Mouse (Mus musculus) intestine, postnatal 0 days (tissue): ENCODE data around the gene 1500009C09Rik. TPM values are rescaled to one million over a fixed set of nuclear protein-coding genes. Genes with fewer than 3 reads are reported as not detected.

ENCODE experiments used
- ATAC-seq: fragments of 200-750 bp; cut with Nextera tagmentation; 2 replicates; pipeline ENCODE4 v1.8.0; 2017; ENCODE audit warnings: mild to moderate bottlenecking, moderate TSS enrichment, moderate library complexity
- H3K27ac ChIP-seq: fragments of 300-500 bp; sonication (generic); 2 replicates; pipeline ENCODE4 v1.5.1; 2014; ENCODE audit warnings: mild to moderate bottlenecking, low read depth, low read length, moderate library complexity
- H3K27me3 ChIP-seq: fragments of 300-500 bp; sonication (generic); replicated peaks from 2 replicates; pipeline ENCODE4 v1.6.1; 2014; ENCODE audit warnings: low read length, mixed read lengths; ENCODE audit not compliant: control insufficient read depth, insufficient read depth
- H3K36me3 ChIP-seq: fragments of 300-500 bp; sonication (generic); 2 replicates; pipeline ENCODE4 v1.6.1; 2014; ENCODE audit warnings: mild to moderate bottlenecking, moderate library complexity; ENCODE audit not compliant: control insufficient read depth, insufficient read depth
- H3K4me1 ChIP-seq: fragments of 300-500 bp; sonication (generic); replicated peaks from 2 replicates; pipeline ENCODE4 v1.6.1; 2014; ENCODE audit warnings: antibody characterized with exemption, low read length, mixed read lengths; ENCODE audit not compliant: control insufficient read depth, insufficient read depth
- H3K4me2 ChIP-seq: fragments of 300-500 bp; sonication (generic); replicated peaks from 2 replicates; pipeline ENCODE4 v1.6.1; 2014; ENCODE audit warnings: low read depth, mild to moderate bottlenecking, moderate library complexity
- H3K4me3 ChIP-seq: fragments of 300-500 bp; sonication (generic); 2 replicates; pipeline ENCODE4 v1.5.1; 2014; ENCODE audit warnings: low read depth, low read length
- H3K9ac ChIP-seq: fragments of 300-500 bp; sonication (generic); 2 replicates; pipeline ENCODE4 v1.6.1; 2014; ENCODE audit warnings: mild to moderate bottlenecking, low read depth, low read length
- H3K9me3 ChIP-seq: fragments of 300-500 bp; sonication (generic); 2 replicates; pipeline ENCODE4 v1.6.1; 2016; ENCODE audit warnings: mixed run types; ENCODE audit not compliant: control insufficient read depth
- CTCF ChIP-seq: sonication (generic); IDR thresholded peaks from 2 replicates; pipeline ENCODE4 v1.5.1; 2016; ENCODE audit warnings: low read depth, mild to moderate bottlenecking, control low read depth, antibody characterized with exemption, moderate library complexity
- WGBS: fragments of 180-500 bp; shearing (Covaris S2); extraction: QIAGEN DNeasy Blood & Tissue Kit; methylation state at CpG from one replicate; pipeline ENCODE4 v1.1.7; 2014; 5-methylcytosine and 5-hydroxymethylcytosine counted together
- polyA plus RNA-seq: library from polyadenylated mRNA; unstranded; fragments of >200 nt; fragmentation: Nextera tagmentation; extraction: Ambion mirVana; gene quantifications from 2 replicates; pipeline ENCODE4 v1.2.1, GENCODE M21; 2015

The 1500009C09Rik gene
- polyA plus RNA-seq, 1 experiment from 2014 or later, result not detected

DNA sequence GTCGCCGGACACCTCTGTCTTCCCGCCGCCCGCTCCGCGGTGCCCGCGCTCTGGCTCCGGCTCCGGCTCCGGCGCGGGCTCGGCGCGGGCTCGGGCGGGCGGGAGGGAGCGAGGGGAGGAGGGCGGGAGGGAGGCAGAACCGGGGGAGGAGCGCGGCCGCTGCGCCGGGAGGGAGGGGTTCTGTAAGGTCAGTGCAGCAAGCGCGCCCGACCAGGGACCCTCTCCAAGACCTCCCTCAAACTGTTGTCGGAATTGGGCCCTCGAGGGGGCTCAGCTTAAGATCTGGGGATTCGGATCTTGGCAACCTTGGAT, 39.5 kb upstream of the 1500009C09Rik start, which contains the start of gene Shisa8:
Gene Shisa8, minus strand, starts transcription at position 64 of the 312 bp plus-strand sequence.
- Histone ChIP-seq H3K4me1 (no peaks in the 10 kb centered on the region), H3K4me3 (peak within 1 kb of the TSS; percentile 40), H3K36me3 (no peaks in the 10 kb centered on the region), H3K9ac (no peak within 1 kb of the TSS), H3K27ac (no peak within 1 kb of the TSS), H3K27me3 (peaks cover 71% of the 10 kb centered on the region), H3K4me2 (peak within 1 kb of the TSS; percentile 70), H3K9me3 (no peaks in the 10 kb centered on the region)
- ATAC-seq, result no peak
- WGBS, result under 1% methylated on average over 24 of the region's 34 CpGs
- no peak for TF ChIP-seq CTCF

DNA sequence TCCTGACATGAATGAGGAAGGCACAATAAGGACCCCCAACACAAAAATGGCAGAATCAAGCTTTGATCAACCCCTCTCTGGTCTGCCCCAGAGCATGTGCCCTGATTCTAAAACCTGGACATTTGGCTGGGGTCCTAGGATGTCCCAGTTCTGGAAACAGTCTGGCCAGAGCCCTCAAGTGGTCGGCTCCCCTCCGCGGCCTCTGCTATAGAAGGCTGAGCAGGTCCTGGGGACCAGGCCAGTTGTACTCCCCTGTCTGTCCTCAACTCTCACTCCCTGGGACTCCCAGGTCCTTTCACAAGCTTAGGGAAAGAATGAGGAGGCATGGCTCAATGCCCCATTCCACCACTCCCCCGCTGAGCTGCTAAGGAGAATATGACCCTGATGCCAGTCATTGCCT, 39.0 kb upstream of the 1500009C09Rik start:
- no peak for TF ChIP-seq CTCF
- no peak overlapping the region for H3K4me2 ChIP-seq
- H3K9me3 ChIP-seq, result no peaks in the 10 kb centered on the region
- H3K27me3 ChIP-seq, result peaks cover 71% of the 10 kb centered on the region
- no peak overlapping the region for H3K27ac ChIP-seq
- no peaks in the 10 kb centered on the region for H3K4me1 ChIP-seq
- H3K36me3 ChIP-seq, result no peaks in the 10 kb centered on the region
- WGBS, result 24% methylated on average over 4 of the region's 4 CpGs
- H3K9ac ChIP-seq, result no peak overlapping the region
- no peak for ATAC-seq
- no peak overlapping the region for H3K4me3 ChIP-seq

- no peak for TF ChIP-seq CTCF
- Histone ChIP-seq H3K9me3 (no peaks in the 10 kb centered on the region), H3K9ac (no peak overlapping the region), H3K27ac (no peak overlapping the region), H3K36me3 (no peaks in the 10 kb centered on the region), H3K27me3 (peaks cover 68% of the 10 kb centered on the region), H3K4me2 (no peak overlapping the region), H3K4me3 (no peak overlapping the region), H3K4me1 (no peaks in the 10 kb centered on the region)
- 32% methylated on average over 11 of the region's 11 CpGs for WGBS
- ATAC-seq, result no peak
These were observed 36.7 kb upstream of the 1500009C09Rik start for GRCm38 (mm10) chr15:82215332-82216046.

- Histone ChIP-seq H3K36me3 (no peaks in the 10 kb centered on the region), H3K9me3 (no peaks in the 10 kb centered on the region), H3K4me2 (no peak overlapping the region), H3K9ac (no peak overlapping the region), H3K4me1 (no peaks in the 10 kb centered on the region), H3K27me3 (peaks cover 64% of the 10 kb centered on the region), H3K4me3 (no peak overlapping the region), H3K27ac (no peak overlapping the region)
- TF ChIP-seq CTCF, result no peak
- no peak for ATAC-seq
- whole genome bisulfite sequencing, result 64% methylated on average over 20 of the region's 20 CpGs
These were observed 35.9 kb upstream of the 1500009C09Rik start for GRCm38 (mm10) chr15:82216142-82216827.

GRCm38 (mm10) chr15:82217039-82217438, 35.2 kb upstream of the 1500009C09Rik start:
- Histone ChIP-seq H3K36me3 (no peaks in the 10 kb centered on the region), H3K4me3 (no peak overlapping the region), H3K9me3 (no peaks in the 10 kb centered on the region), H3K4me1 (no peaks in the 10 kb centered on the region), H3K4me2 (no peak overlapping the region), H3K27me3 (peaks cover 56% of the 10 kb centered on the region), H3K27ac (no peak overlapping the region), H3K9ac (no peak overlapping the region)
- TF ChIP-seq CTCF, result no peak
- 17% methylated on average over 7 of the region's 7 CpGs for WGBS
- no peak for ATAC-seq

DNA sequence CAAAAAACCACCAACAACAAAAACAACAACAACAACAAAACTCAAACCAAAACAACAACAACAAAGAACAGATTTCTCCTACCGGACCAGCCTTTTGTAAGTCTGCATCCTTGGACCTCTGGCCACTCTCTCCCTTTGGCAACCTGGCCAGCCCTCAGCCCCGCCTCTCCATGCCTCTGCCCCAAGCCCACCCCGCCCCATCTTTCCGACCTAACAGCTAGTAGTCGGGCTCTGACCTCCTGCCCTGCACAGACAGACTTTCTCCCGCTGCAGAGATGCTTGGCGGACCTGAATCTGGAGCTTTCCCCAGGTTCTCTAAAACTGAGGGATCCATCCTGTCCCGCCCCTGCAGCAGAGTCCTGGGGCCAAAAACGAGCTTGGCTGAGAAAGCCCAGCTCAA, 34.2 kb upstream of the 1500009C09Rik start:
- no peak overlapping the region for H3K4me2 ChIP-seq
- TF ChIP-seq CTCF, result no peak
- no peak for ATAC-seq

More for the DNA sequence above, 34.2 kb upstream of the 1500009C09Rik start:
- H3K36me3 ChIP-seq, result no peaks in the 10 kb centered on the region
- no peaks in the 10 kb centered on the region for H3K4me1 ChIP-seq
- H3K9me3 ChIP-seq, result no peaks in the 10 kb centered on the region
- H3K4me3 ChIP-seq, result no peak overlapping the region
- peaks cover 48% of the 10 kb centered on the region for H3K27me3 ChIP-seq
- no peak overlapping the region for H3K27ac ChIP-seq
- 48% methylated on average over 9 of the region's 9 CpGs for WGBS
- no peak overlapping the region for H3K9ac ChIP-seq
